Comparison of ENCODE assay signal across 8 mouse cellular contexts in genomic region chr3:98042301-98042700, GRCm38 (mm10). TPM values are rescaled to one million over a fixed set of nuclear protein-coding genes. Genes with fewer than 3 reads are reported as not detected.
DNase-seq lines count a peak whose midpoint lies in the region; ATAC-seq and TF ChIP-seq lines count a peak whose summit lies in the region.

No protein-coding gene starts in this region.

- H3K36me3 ChIP-seq in lung, embryonic 14.5 days (ENCODE audit: insufficient read depth) = no peaks in the 10 kb centered on the region
- H3K36me3 ChIP-seq in embryonic facial prominence, embryonic 13.5 days = no peaks in the 10 kb centered on the region
- no peaks in the 10 kb centered on the region for H3K36me3 ChIP-seq in hindbrain, embryonic 12.5 days
- no peaks in the 10 kb centered on the region for H3K36me3 ChIP-seq in neural tube, embryonic 13.5 days

- H3K9me3 ChIP-seq in lung, embryonic 14.5 days (ENCODE audit: low read depth, low read length) = no peaks in the 10 kb centered on the region
- no peaks in the 10 kb centered on the region for H3K9me3 ChIP-seq in embryonic facial prominence, embryonic 13.5 days
- no peaks in the 10 kb centered on the region for H3K9me3 ChIP-seq in hindbrain, embryonic 12.5 days (replicated peaks)
- no peaks in the 10 kb centered on the region for H3K9me3 ChIP-seq in neural tube, embryonic 13.5 days

- WGBS in lung, embryonic 14.5 days = 44% methylated on average over 6 of the region's 6 CpGs
- 30% methylated on average over 6 of the region's 6 CpGs for WGBS in embryonic facial prominence, embryonic 13.5 days
- whole genome bisulfite sequencing in hindbrain, embryonic 12.5 days = 59% methylated on average over 6 of the region's 6 CpGs
- WGBS in neural tube, embryonic 13.5 days = 64% methylated on average over 6 of the region's 6 CpGs

- no peak for ATAC-seq in lung, embryonic 14.5 days (ENCODE audit: insufficient read depth)
- ATAC-seq in embryonic facial prominence, embryonic 13.5 days (ENCODE audit: insufficient number of reproducible peaks, insufficient read depth, low FRiP score, low TSS enrichment, low read depth) = no peak
- ATAC-seq in hindbrain, embryonic 12.5 days (ENCODE audit: low FRiP score) = no peak
- ATAC-seq in neural tube, embryonic 13.5 days (ENCODE audit: low read depth) = no peak

- DNase-seq in lung, embryonic 14.5 days = no peak
- no peak for DNase-seq in lung, postnatal 25 days (ENCODE audit: low spot score)
- DNase-seq in cerebellum, adult 9-10 months = no peak
- no peak for DNase-seq in right cerebral cortex, postnatal 10 days (ENCODE audit: low spot score in 2 of 2)
- no peak for DNase-seq in spleen, adult 18-20 months

- peak overlapping the region; percentile 45 for H3K4me2 ChIP-seq in lung, embryonic 14.5 days
- peak overlapping the region; percentile 45 for H3K4me2 ChIP-seq in embryonic facial prominence, embryonic 13.5 days
- peak overlapping the region; percentile 33; the same call in 1 of the 2 replicates for H3K4me2 ChIP-seq in hindbrain, embryonic 12.5 days (replicated peaks)
- peak overlapping the region; percentile 30 for H3K4me2 ChIP-seq in neural tube, embryonic 13.5 days

- H3K4me1 ChIP-seq in lung, embryonic 14.5 days (ENCODE audit: insufficient read depth) = peaks cover 55% of the 10 kb centered on the region
- H3K4me1 ChIP-seq in embryonic facial prominence, embryonic 13.5 days = peaks cover 82% of the 10 kb centered on the region
- peaks cover 43% of the 10 kb centered on the region for H3K4me1 ChIP-seq in hindbrain, embryonic 12.5 days
- H3K4me1 ChIP-seq in neural tube, embryonic 13.5 days (replicated peaks) = peaks cover 82% of the 10 kb centered on the region

- peak overlapping the region; percentile 18; the same call in 1 of the 2 replicates for H3K9ac ChIP-seq in lung, embryonic 14.5 days
- no peak overlapping the region; the same call in 1 of the 2 replicates for H3K9ac ChIP-seq in embryonic facial prominence, embryonic 13.5 days
- no peak overlapping the region for H3K9ac ChIP-seq in hindbrain, embryonic 12.5 days
- no peak overlapping the region; the same call in 1 of the 2 replicates for H3K9ac ChIP-seq in neural tube, embryonic 13.5 days

- no peaks in the 10 kb centered on the region for H3K27me3 ChIP-seq in lung, embryonic 14.5 days (ENCODE audit: insufficient read depth, low read length)
- no peaks in the 10 kb centered on the region for H3K27me3 ChIP-seq in embryonic facial prominence, embryonic 13.5 days
- H3K27me3 ChIP-seq in hindbrain, embryonic 12.5 days = no peaks in the 10 kb centered on the region
- no peaks in the 10 kb centered on the region for H3K27me3 ChIP-seq in neural tube, embryonic 13.5 days

- H3K4me3 ChIP-seq in lung, embryonic 14.5 days (ENCODE audit: low read depth, low read length) = no peak overlapping the region; the same call in 1 of the 2 replicates
- 0 out of 2 replicates have a peak overlapping the region, but pooled peaks have one; percentile 3 for H3K4me3 ChIP-seq in embryonic facial prominence, embryonic 13.5 days
- H3K4me3 ChIP-seq in hindbrain, embryonic 12.5 days = no peak overlapping the region
- H3K4me3 ChIP-seq in neural tube, embryonic 13.5 days = no peak overlapping the region

- TF ChIP-seq CTCF in lung, embryonic 14.5 days (IDR thresholded peaks at IDR 0.05; ENCODE audit: low read depth) = no peak

- H3K27ac ChIP-seq in lung, embryonic 14.5 days (ENCODE audit: low read depth) = peak overlapping the region; percentile 73
- peak overlapping the region; percentile 83 for H3K27ac ChIP-seq in embryonic facial prominence, embryonic 13.5 days
- peak overlapping the region; percentile 64 for H3K27ac ChIP-seq in hindbrain, embryonic 12.5 days
- peak overlapping the region; percentile 85 for H3K27ac ChIP-seq in neural tube, embryonic 13.5 days (replicated peaks)

RNA-seq across cellular contexts. Expression of gene Notch2, which starts 29.0 kb away (rescaled TPM):
- 43.8 and 45.1 TPM in 2 replicates for polyA plus RNA-seq in lung, embryonic 14.5 days (2014; fragmentation: Nextera tagmentation; extraction: Ambion mirVana)
- 35.4 and 37.8 TPM in 2 replicates for polyA plus RNA-seq in embryonic facial prominence, embryonic 13.5 days (2015; fragmentation: Nextera tagmentation; extraction: Ambion mirVana)
- 26.5 and 30.1 TPM in 2 replicates for polyA plus RNA-seq in hindbrain, embryonic 12.5 days (2016; fragmentation: Nextera tagmentation; extraction: Ambion mirVana)
- polyA plus RNA-seq in neural tube, embryonic 13.5 days (2015; fragmentation: Nextera tagmentation; extraction: Ambion mirVana) = 11.2 and 14.1 TPM in 2 replicates
